Mouse (Mus musculus) liver, postnatal 0 days (tissue): ENCODE measurements around the gene Inpp5a. TPM values are rescaled to one million over a fixed set of nuclear protein-coding genes. Genes with fewer than 3 reads are reported as not detected.

ENCODE experiments used
- ATAC-seq: fragments of 200-750 bp; cut with Nextera tagmentation; 2 replicates; pipeline ENCODE4 v1.8.0; 2017; ENCODE audit warnings: mild to moderate bottlenecking, moderate library complexity
- DNase-seq: peaks from one replicate; pipeline ENCODE4 v3.0.0-alpha.2; 2016
- H3K27ac ChIP-seq: fragments of 300-500 bp; sonication (generic); 2 replicates; pipeline ENCODE4 v1.5.1; 2014; ENCODE audit warnings: antibody characterized with exemption, moderate library complexity, mild to moderate bottlenecking, low read depth
- H3K27me3 ChIP-seq: fragments of 300-500 bp; sonication (generic); 2 replicates; pipeline ENCODE4 v1.6.1; 2014; ENCODE audit warnings: low read length, control low read depth, mixed read lengths; ENCODE audit not compliant: insufficient read depth
- H3K36me3 ChIP-seq: fragments of 300-500 bp; sonication (generic); replicated peaks from 2 replicates; pipeline ENCODE4 v1.6.1; 2014; ENCODE audit warnings: mild to moderate bottlenecking, control low read depth, low read length, moderate library complexity, mixed read lengths; ENCODE audit not compliant: insufficient read depth
- H3K4me1 ChIP-seq: fragments of 300-500 bp; sonication (generic); 2 replicates; pipeline ENCODE4 v1.6.1; 2014; ENCODE audit warnings: antibody characterized with exemption, mild to moderate bottlenecking, control low read depth; ENCODE audit not compliant: insufficient read depth
- H3K4me2 ChIP-seq: fragments of 300-500 bp; sonication (generic); 2 replicates; pipeline ENCODE4 v1.6.1; 2014; ENCODE audit warnings: low read depth, mild to moderate bottlenecking, low read length, moderate library complexity, mixed read lengths
- H3K4me3 ChIP-seq: fragments of 300-500 bp; sonication (generic); 2 replicates; pipeline ENCODE4 v1.5.1; 2014; ENCODE audit warnings: low read depth, low read length
- H3K9ac ChIP-seq: fragments of 300-500 bp; sonication (generic); replicated peaks from 2 replicates; pipeline ENCODE4 v1.6.1; 2014; ENCODE audit warnings: mild to moderate bottlenecking, moderate library complexity
- H3K9me3 ChIP-seq: fragments of 300-500 bp; sonication (generic); 2 replicates; pipeline ENCODE4 v1.6.1; 2016; ENCODE audit warnings: mild to moderate bottlenecking, control low read depth, low read length, mixed read lengths
- CTCF ChIP-seq: sonication (generic); IDR thresholded peaks from 2 replicates; pipeline ENCODE4 v1.5.1; 2016; ENCODE audit warnings: antibody characterized with exemption, low read depth
- EP300 ChIP-seq: IDR thresholded peaks from 2 replicates; pipeline ENCODE4 v1.6.1; 2016; ENCODE audit warnings: antibody characterized with exemption, low read depth, mild to moderate bottlenecking
- WGBS: fragments of 180-500 bp; shearing (Covaris S2); extraction: QIAGEN DNeasy Blood & Tissue Kit; methylation state at CpG from one replicate; pipeline ENCODE4 v1.1.7; 2014; ENCODE audit not compliant: insufficient replicate concordance; 5-methylcytosine and 5-hydroxymethylcytosine counted together
- polyA plus RNA-seq: library from polyadenylated mRNA; unstranded; fragments of >200 nt; fragmentation: Nextera tagmentation; extraction: Ambion mirVana; gene quantifications from 2 replicates; pipeline ENCODE4 v1.2.1, GENCODE M21; 2015

The Inpp5a gene
- polyA plus RNA-seq, 1 experiment from 2014 or later: 6.0 TPM

DNA sequence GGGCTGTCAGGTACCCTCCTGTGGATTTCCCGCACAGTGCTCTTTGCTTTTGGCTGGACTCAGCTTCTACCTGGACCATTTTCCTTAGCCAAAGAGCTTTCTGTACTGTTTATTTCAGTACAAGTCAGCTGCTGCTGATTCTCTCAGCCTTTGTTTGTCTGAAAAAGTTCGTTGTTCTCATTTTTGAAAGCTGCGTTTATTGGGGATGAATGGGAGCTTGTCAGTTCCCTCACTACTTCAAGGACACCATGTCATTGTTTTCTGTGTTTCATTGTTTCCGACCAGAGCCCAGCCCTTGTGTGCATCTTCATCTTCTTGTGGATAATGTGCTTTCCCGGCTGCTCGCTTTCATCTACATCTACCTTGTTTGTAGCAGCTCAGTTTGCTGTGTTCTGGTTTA, 90.7 kb downstream of the Inpp5a start:
- Histone ChIP-seq H3K27ac (no peak overlapping the region), H3K4me1 (no peaks in the 10 kb centered on the region), H3K27me3 (no peaks in the 10 kb centered on the region), H3K9ac (no peak overlapping the region), H3K9me3 (no peaks in the 10 kb centered on the region), H3K36me3 (no peaks in the 10 kb centered on the region), H3K4me3 (no peak overlapping the region), H3K4me2 (no peak overlapping the region)
- DNase-seq: no peak
- TF ChIP-seq CTCF: no peak
- TF ChIP-seq EP300: no peak
- ATAC-seq: no peak
- WGBS: 76% methylated on average over 6 of the region's 6 CpGs

DNA sequence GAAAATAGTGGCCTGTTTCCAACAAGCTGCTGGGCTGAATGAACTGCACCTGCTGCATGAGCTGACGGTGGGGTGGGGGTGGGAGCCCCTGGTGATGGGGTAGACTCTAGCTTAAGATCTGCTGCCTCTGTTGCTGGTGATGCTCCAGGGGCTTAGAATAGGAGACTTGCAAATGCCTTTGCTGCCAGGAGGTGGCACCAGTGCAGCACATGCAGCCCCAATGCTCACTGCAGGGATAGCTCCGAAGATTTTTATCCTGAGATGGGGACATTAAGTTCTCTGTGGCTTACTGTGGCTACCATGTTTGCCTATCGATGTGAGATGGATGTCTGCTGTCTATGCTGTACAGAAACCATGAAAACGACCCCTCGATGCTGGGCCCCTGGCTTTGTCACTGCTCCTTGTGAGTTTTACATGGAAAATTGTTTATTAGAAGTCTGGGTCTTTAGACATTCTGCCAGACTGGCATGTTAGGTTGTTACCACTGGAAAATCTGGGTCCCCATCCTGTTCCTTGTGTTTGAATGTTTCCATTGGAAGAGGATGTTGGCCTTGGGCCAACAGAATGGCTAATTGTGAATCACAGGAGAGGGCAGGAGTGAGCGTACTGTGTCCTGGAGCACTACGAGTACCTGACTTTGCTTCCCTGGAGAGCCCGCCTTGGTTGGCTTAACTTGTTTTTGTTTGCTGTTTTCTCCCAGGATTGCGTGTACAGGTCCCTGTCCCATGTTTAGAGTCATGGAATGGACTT, 95.5 kb downstream of the Inpp5a start:
- Histone ChIP-seq H3K36me3 (no peaks in the 10 kb centered on the region), H3K9me3 (no peaks in the 10 kb centered on the region), H3K4me3 (no peak overlapping the region), H3K9ac (no peak overlapping the region), H3K4me2 (no peak overlapping the region), H3K4me1 (no peaks in the 10 kb centered on the region; the same call in 1 of the 2 replicates), H3K27me3 (no peaks in the 10 kb centered on the region), H3K27ac (no peak overlapping the region)
- WGBS: 64% methylated on average over 9 of the region's 9 CpGs
- TF ChIP-seq CTCF: peak; percentile 75
- TF ChIP-seq EP300: no peak
- ATAC-seq: no peak
- DNase-seq: no peak

DNA sequence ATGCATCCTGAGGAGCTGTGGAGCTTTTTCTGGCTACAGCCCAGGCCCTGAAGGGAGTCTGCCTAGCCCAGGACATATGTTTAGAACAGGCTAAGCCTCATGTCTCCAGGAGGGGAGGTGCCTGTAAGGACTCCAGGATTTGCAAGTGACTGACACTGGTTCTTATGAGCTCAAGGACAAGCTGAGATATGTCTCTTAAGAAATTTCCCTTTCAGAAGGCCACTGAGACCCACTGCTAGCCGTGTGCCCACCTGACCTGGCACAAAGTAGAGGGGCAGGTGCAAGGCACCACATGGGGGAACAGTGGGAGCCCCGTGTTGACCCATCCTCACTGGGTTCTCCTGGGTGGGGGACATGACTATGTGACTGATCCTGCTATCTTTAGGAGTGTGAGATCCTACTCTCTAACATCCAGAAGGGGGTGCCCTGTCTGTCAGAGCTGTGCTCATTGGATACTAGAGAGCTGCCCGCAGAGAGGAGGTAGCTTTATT, 100.9 kb downstream of the Inpp5a start:
- Histone ChIP-seq H3K27ac (no peak overlapping the region), H3K4me2 (no peak overlapping the region), H3K36me3 (no peaks in the 10 kb centered on the region), H3K9me3 (no peaks in the 10 kb centered on the region), H3K4me3 (no peak overlapping the region), H3K4me1 (peaks cover 8% of the 10 kb centered on the region; the same call in 1 of the 2 replicates), H3K27me3 (no peaks in the 10 kb centered on the region), H3K9ac (no peak overlapping the region)
- 76% methylated on average over 3 of the region's 3 CpGs for WGBS
- TF ChIP-seq CTCF (no peak), EP300 (no peak)
- DNase-seq (no peak), ATAC-seq (no peak)

DNA sequence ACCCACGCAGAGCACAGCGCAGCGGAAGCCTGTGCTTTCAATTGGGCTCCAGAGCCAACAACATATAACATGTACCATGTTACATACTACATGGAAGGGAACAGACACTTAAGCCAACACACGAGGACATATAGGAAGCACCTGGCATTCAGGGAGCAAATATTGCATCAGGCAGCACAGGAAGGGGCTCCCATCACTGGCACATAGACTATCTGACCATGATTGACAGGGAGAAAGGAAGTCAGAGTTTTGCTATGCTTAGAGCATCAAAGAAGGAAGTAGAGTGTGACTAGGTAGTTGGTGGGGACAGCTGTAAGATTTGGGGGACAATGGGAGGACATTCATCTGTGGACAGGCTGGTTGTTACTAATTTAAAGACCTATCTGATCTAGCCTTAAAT, 103.4 kb downstream of the Inpp5a start:
- DNase-seq (no peak), ATAC-seq (no peak)
- Histone ChIP-seq H3K9me3 (no peaks in the 10 kb centered on the region), H3K4me2 (no peak overlapping the region), H3K4me3 (no peak overlapping the region), H3K27me3 (no peaks in the 10 kb centered on the region), H3K4me1 (peaks cover 16% of the 10 kb centered on the region), H3K9ac (no peak overlapping the region), H3K27ac (no peak overlapping the region), H3K36me3 (no peaks in the 10 kb centered on the region)
- no peak for TF ChIP-seq EP300
- no peak for TF ChIP-seq CTCF
- WGBS: 68% methylated on average over 4 of the region's 4 CpGs

DNA sequence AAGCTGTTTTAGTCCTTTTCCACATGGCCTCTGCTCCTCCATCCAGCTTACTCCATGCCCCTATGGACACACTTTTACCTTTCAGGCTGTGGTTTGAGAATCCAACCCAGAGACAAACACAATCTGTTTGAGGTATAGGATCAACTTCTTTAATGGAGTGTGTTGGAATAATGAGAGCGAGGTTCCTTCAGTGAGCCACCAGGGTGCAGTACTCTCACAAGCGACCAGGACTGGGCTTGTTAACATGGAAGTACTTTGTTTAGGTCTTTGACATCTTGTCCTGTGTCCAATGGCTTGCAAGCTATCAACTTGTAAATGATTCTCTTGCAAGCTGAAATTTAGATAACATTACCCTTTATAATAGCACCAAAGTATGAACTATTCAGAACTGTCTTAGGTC, 104.0 kb downstream of the Inpp5a start:
- TF ChIP-seq EP300 (no peak), CTCF (peak; percentile 50)
- no peak for ATAC-seq
- H3K9ac ChIP-seq: no peak overlapping the region
- no peak overlapping the region for H3K27ac ChIP-seq
- no peak for DNase-seq
- no peaks in the 10 kb centered on the region for H3K9me3 ChIP-seq
- no peak overlapping the region for H3K4me2 ChIP-seq
- no peaks in the 10 kb centered on the region for H3K27me3 ChIP-seq
- peaks cover 16% of the 10 kb centered on the region for H3K4me1 ChIP-seq
- WGBS: 66% methylated on average over 2 of the region's 2 CpGs
- H3K4me3 ChIP-seq: no peak overlapping the region
- no peaks in the 10 kb centered on the region for H3K36me3 ChIP-seq

DNA sequence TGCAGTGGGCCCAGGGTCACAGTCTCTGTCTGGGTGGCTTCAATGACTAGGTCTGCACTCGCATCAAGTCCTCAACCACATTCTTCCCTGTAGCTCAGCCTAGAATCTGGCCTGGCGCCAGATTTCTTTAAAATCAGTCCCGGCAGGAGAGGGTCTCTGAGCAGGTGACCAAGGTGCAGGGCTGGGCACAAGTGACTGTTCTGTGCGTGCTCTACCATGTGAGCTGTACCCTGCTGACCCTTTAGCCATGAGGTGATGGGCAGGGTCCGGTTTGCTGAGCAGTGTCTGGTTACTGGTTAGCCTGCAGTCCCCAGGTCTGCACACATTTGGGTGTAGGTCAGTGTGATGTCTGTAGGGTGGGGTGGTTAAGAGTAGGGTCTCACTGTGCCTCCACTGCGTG, 106.9 kb downstream of the Inpp5a start:
- no peak overlapping the region for H3K4me3 ChIP-seq
- no peaks in the 10 kb centered on the region for H3K9me3 ChIP-seq
- no peak overlapping the region for H3K4me2 ChIP-seq
- TF ChIP-seq CTCF (no peak), EP300 (no peak)
- no peak overlapping the region for H3K9ac ChIP-seq
- 56% methylated on average over 6 of the region's 6 CpGs for WGBS
- H3K4me1 ChIP-seq: peaks cover 13% of the 10 kb centered on the region
- no peak overlapping the region for H3K27ac ChIP-seq
- no peaks in the 10 kb centered on the region for H3K27me3 ChIP-seq
- H3K36me3 ChIP-seq: no peaks in the 10 kb centered on the region
- ATAC-seq: no peak
- DNase-seq: no peak
